Mouse (Mus musculus) midbrain, postnatal 0 days (tissue): ENCODE data around the gene Rftn1. TPM values are rescaled to one million over a fixed set of nuclear protein-coding genes. Genes with fewer than 3 reads are reported as not detected.

Experiments used
- ATAC-seq: fragments of 200-750 bp; cut with Nextera tagmentation; 2 replicates; pipeline ENCODE4 v1.8.0; 2017; ENCODE audit warnings: moderate number of reproducible peaks, mild to moderate bottlenecking, moderate TSS enrichment, moderate library complexity; ENCODE audit not compliant: low FRiP score
- DNase-seq: peaks from one replicate; pipeline ENCODE4 v3.0.0-alpha.2; 2015; ENCODE audit warnings: low spot score
- H3K27ac ChIP-seq: fragments of 300-500 bp; sonication (generic); 2 replicates; pipeline ENCODE4 v1.5.1; 2014; ENCODE audit warnings: low read depth, mild to moderate bottlenecking, low read length, mixed read lengths
- H3K27me3 ChIP-seq: fragments of 300-500 bp; sonication (generic); 2 replicates; pipeline ENCODE4 v1.6.1; 2014; ENCODE audit warnings: low read length, control low read depth, mixed read lengths; ENCODE audit not compliant: insufficient read depth
- H3K36me3 ChIP-seq: fragments of 300-500 bp; sonication (generic); 2 replicates; pipeline ENCODE4 v1.6.1; 2014; ENCODE audit warnings: low read length, control low read depth, mixed read lengths; ENCODE audit not compliant: insufficient read depth
- H3K4me1 ChIP-seq: fragments of 300-500 bp; sonication (generic); 2 replicates; pipeline ENCODE4 v1.6.1; 2014; ENCODE audit warnings: mild to moderate bottlenecking, control low read depth, antibody characterized with exemption, low read length, mixed read lengths; ENCODE audit not compliant: insufficient read depth
- H3K4me2 ChIP-seq: fragments of 300-500 bp; sonication (generic); 2 replicates; pipeline ENCODE4 v1.6.1; 2014; ENCODE audit warnings: low read depth, mild to moderate bottlenecking, low read length, mixed read lengths; ENCODE audit not compliant: poor library complexity, severe bottlenecking
- H3K4me3 ChIP-seq: fragments of 300-500 bp; sonication (generic); 2 replicates; pipeline ENCODE4 v1.5.1; 2014; ENCODE audit warnings: low read depth, mild to moderate bottlenecking, low read length, moderate library complexity
- H3K9ac ChIP-seq: fragments of 300-500 bp; sonication (generic); replicated peaks from 2 replicates; pipeline ENCODE4 v1.6.1; 2014; ENCODE audit warnings: mild to moderate bottlenecking, low read length, moderate library complexity, mixed read lengths; ENCODE audit not compliant: poor library complexity, severe bottlenecking
- H3K9me3 ChIP-seq: fragments of 300-500 bp; sonication (generic); 2 replicates; pipeline ENCODE4 v1.6.1; 2016; ENCODE audit warnings: low read length, control low read depth
- CTCF ChIP-seq: IDR thresholded peaks from 2 replicates; pipeline ENCODE4 v1.5.1; 2016; ENCODE audit warnings: antibody characterized with exemption, mild to moderate bottlenecking
- WGBS: fragments of 180-500 bp; shearing (Covaris S2); extraction: QIAGEN DNeasy Blood & Tissue Kit; methylation state at CpG from one replicate; pipeline ENCODE4 v1.1.7; 2014; 5-methylcytosine and 5-hydroxymethylcytosine counted together
- polyA plus RNA-seq: library from polyadenylated mRNA; unstranded; fragments of >200 nt; fragmentation: Nextera tagmentation; extraction: Ambion mirVana; gene quantifications from 2 replicates; pipeline ENCODE4 v1.2.1, GENCODE M21; 2015
- total RNA-seq: library from RNA; depleted of rRNA; stranded (reverse); fragments of >200 nt; gene quantifications from 2 replicates; pipeline ENCODE4 v1.2.3, GENCODE M21; 2014

The Rftn1 gene
- total and polyA plus RNA-seq, 2 experiments from 2014 or later, result 28.2 to 46.4 TPM

GRCm38 (mm10) chr17:50002171-50002570 is 188.3 kb downstream of the Rftn1 start:
- DNase-seq (no peak), ATAC-seq (no peak)
- no peak overlapping the region for H3K4me3 ChIP-seq
- H3K27me3 ChIP-seq, result no peaks in the 10 kb centered on the region
- no peak overlapping the region for H3K4me2 ChIP-seq
- H3K27ac ChIP-seq, result no peak overlapping the region
- no peak for TF ChIP-seq CTCF
- H3K9me3 ChIP-seq, result no peaks in the 10 kb centered on the region
- peaks cover 11% of the 10 kb centered on the region; the same call in 1 of the 2 replicates for H3K4me1 ChIP-seq
- 83% methylated on average over 3 of the region's 3 CpGs for WGBS
- H3K36me3 ChIP-seq, result no peaks in the 10 kb centered on the region; the same call in 1 of the 2 replicates
- H3K9ac ChIP-seq, result no peak overlapping the region

- TF ChIP-seq CTCF, result no peak
- no peak for ATAC-seq
- no peak overlapping the region for H3K27ac ChIP-seq
Observed at GRCm38 (mm10) chr17:50001754-50002153, 188.7 kb downstream of the Rftn1 start.

GRCm38 (mm10) chr17:50000580-50000979 is 189.9 kb downstream of the Rftn1 start:
- H3K9ac ChIP-seq, result no peak overlapping the region
- no peak for ATAC-seq
- H3K4me1 ChIP-seq, result no peaks in the 10 kb centered on the region
- no peak overlapping the region for H3K4me2 ChIP-seq
- no peaks in the 10 kb centered on the region; the same call in 1 of the 2 replicates for H3K36me3 ChIP-seq
- 94% methylated on average over 3 of the region's 3 CpGs for WGBS
- no peak for TF ChIP-seq CTCF
- H3K27ac ChIP-seq, result no peak overlapping the region
- no peaks in the 10 kb centered on the region for H3K27me3 ChIP-seq
- no peak for DNase-seq
- H3K4me3 ChIP-seq, result no peak overlapping the region
- H3K9me3 ChIP-seq, result no peaks in the 10 kb centered on the region

More at GRCm38 (mm10) chr17:50001754-50002153, 188.7 kb downstream of the Rftn1 start:
- no peak for DNase-seq
- no peaks in the 10 kb centered on the region for H3K9me3 ChIP-seq
- no peaks in the 10 kb centered on the region; the same call in 1 of the 2 replicates for H3K36me3 ChIP-seq
- H3K4me1 ChIP-seq, result peaks cover 7% of the 10 kb centered on the region; the same call in 1 of the 2 replicates
- no peak overlapping the region for H3K9ac ChIP-seq
- H3K4me2 ChIP-seq, result no peak overlapping the region
- no peak overlapping the region for H3K4me3 ChIP-seq
- H3K27me3 ChIP-seq, result no peaks in the 10 kb centered on the region

GRCm38 (mm10) chr17:49996626-49997152 is 193.8 kb downstream of the Rftn1 start:
- no peak overlapping the region for H3K27ac ChIP-seq
- WGBS, result 70% methylated on average over 5 of the region's 5 CpGs
- no peak overlapping the region for H3K4me2 ChIP-seq
- no peak for TF ChIP-seq CTCF
- no peak overlapping the region for H3K9ac ChIP-seq
- no peaks in the 10 kb centered on the region for H3K27me3 ChIP-seq
- ATAC-seq (no peak), DNase-seq (no peak)
- no peaks in the 10 kb centered on the region; the same call in 1 of the 2 replicates for H3K36me3 ChIP-seq
- H3K9me3 ChIP-seq, result no peaks in the 10 kb centered on the region
- no peak overlapping the region for H3K4me3 ChIP-seq
- no peaks in the 10 kb centered on the region for H3K4me1 ChIP-seq

GRCm38 (mm10) chr17:49996097-49996496 is 194.4 kb downstream of the Rftn1 start:
- Histone ChIP-seq H3K9ac (no peak overlapping the region), H3K36me3 (no peaks in the 10 kb centered on the region; the same call in 1 of the 2 replicates), H3K4me3 (no peak overlapping the region), H3K27me3 (no peaks in the 10 kb centered on the region), H3K27ac (no peak overlapping the region), H3K4me2 (no peak overlapping the region), H3K4me1 (no peaks in the 10 kb centered on the region), H3K9me3 (no peaks in the 10 kb centered on the region)
- ATAC-seq, result no peak
- TF ChIP-seq CTCF, result no peak
- WGBS, result 90% methylated on average over 6 of the region's 6 CpGs
- no peak for DNase-seq

- H3K4me2 ChIP-seq, result no peak overlapping the region
- 84% methylated on average over 3 of the region's 3 CpGs for WGBS
- H3K27me3 ChIP-seq, result no peaks in the 10 kb centered on the region
- H3K9ac ChIP-seq, result no peak overlapping the region
- H3K9me3 ChIP-seq, result no peaks in the 10 kb centered on the region
- DNase-seq (no peak), ATAC-seq (no peak)
- no peak overlapping the region for H3K4me3 ChIP-seq
- no peaks in the 10 kb centered on the region; the same call in 1 of the 2 replicates for H3K36me3 ChIP-seq
- H3K4me1 ChIP-seq, result no peaks in the 10 kb centered on the region
- no peak for TF ChIP-seq CTCF
- no peak overlapping the region for H3K27ac ChIP-seq
Observed at GRCm38 (mm10) chr17:49995226-49995625, 195.2 kb downstream of the Rftn1 start.
